Mouse (Mus musculus) cerebellum, adult 2 months (tissue): ENCODE measurements around the gene Hrh2.

Experiments used
- CTCF ChIP-seq: fragments of 200-500 bp; IDR thresholded peaks from 2 replicates; pipeline ENCODE4 v1.5.1; 2011; ENCODE audit warnings: low read depth, mild to moderate bottlenecking, control low read depth, low read length, moderate library complexity, borderline replicate concordance; ENCODE audit not compliant: insufficient read depth
- POLR2A ChIP-seq: fragments of 200-500 bp; IDR thresholded peaks from 2 replicates; pipeline ENCODE4 v1.6.1; 2011; ENCODE audit warnings: low read length, control low read depth, borderline replicate concordance; ENCODE audit not compliant: insufficient read depth

GRCm38 (mm10) chr13:54266472-54266871 lies 74.5 kb downstream of the Hrh2 start:
- no peak for TF ChIP-seq CTCF
- TF ChIP-seq POLR2A, result no peak
